Mouse (Mus musculus) megakaryocyte, embryonic 14.5 days (primary cell): ENCODE measurements around the gene Gm11563.
"Not testable (repeated sequence)": the region's sequence is repeated elsewhere in the genome, so short reads cannot be mapped to it uniquely, and the experiment has no call there.

Experiments
- FLI1 ChIP-seq: IDR thresholded peaks from 2 replicates; pipeline ENCODE4 v1.6.1; 2012; ENCODE audit warnings: low read length, inconsistent platforms, mixed read lengths
- GATA1 ChIP-seq: IDR thresholded peaks from 3 replicates; pipeline ENCODE4 v1.6.1; 2012; ENCODE audit warnings: mixed read lengths, low read length, inconsistent platforms, borderline replicate concordance

DNA sequence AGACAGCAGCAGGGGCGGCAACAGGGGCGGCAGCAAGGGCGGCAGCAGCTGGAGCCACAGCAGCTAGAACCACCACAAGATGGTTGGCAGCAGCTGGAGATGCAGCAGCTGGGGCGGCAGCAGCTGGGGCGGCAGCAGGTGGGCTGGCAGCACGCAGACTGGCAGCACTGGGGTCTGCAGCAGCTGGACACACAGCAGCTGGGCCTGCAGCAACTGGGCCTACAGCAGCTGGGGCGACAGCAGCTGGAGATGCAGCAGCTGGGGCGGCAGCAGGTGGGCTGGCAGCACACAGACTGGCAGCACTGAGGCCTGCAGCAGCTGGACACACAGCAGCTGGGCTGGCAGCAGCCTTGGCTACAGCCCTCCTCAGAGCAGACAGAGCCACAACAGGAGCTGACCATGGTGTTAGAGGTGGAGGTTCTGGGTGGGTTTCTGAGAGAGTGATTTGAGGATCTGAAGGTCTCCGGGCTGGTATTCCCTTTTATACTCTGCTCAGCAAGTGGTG, 15.1 kb downstream of the Gm11563 start, which contains the start of gene Krtap4-7:
- not testable (repeated sequence) for TF ChIP-seq FLI1, GATA1
